Mouse (Mus musculus) fibroblast of lung, adult 2 months (primary cell): ENCODE measurements around the gene Amtn.
"Not testable (repeated sequence)": the region's sequence is repeated elsewhere in the genome, so short reads cannot be mapped to it uniquely, and the experiment has no call there.

Experiments used
- DNase-seq: peaks from one replicate; pipeline ENCODE4 v3.0.0-alpha.2; 2011; ENCODE audit warnings: low read depth

The Amtn gene

DNA sequence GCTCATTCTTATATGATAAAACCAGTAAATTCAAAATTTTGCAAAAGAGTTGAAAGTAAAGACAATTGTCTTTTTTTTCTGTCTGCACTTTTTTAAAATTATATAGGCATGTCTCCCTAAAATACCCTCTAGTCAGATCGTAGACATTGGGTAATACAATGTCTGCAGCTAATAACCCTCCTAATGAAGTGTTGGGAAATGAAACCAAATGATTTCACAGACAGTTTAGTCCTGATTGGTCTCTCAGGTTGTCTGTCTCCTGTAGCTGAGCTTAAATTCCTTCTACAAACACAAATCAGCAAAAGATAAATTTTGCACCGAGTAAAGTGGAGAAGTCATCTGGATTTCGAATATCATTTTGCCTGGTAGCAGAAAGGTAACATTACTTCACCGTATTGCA is at the start of gene Amtn:
Gene Amtn, plus strand, starts transcription at position 301 of the 400 bp plus-strand sequence.
- DNase-seq: no peak

DNA sequence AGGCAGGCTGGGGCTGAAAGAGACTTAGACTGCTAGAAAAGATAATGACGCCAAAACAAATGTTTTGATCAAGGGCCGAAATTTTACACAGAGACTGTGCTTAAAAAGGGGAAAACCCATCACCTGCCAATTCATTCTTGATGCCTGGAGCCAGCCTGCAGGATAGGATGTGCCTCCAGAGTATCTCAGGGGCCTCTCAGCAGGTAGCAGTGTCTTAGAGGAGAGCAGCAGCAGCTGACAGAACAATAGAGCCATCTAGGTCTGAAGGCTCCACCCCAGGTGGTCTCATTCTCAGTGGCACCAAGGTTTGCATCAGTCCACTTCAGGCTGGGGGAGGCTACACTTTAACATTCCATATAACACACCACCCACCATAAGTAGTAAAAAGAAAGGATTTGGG is 27.4 kb upstream of the Amtn start:
- DNase-seq: not testable (repeated sequence)

DNA sequence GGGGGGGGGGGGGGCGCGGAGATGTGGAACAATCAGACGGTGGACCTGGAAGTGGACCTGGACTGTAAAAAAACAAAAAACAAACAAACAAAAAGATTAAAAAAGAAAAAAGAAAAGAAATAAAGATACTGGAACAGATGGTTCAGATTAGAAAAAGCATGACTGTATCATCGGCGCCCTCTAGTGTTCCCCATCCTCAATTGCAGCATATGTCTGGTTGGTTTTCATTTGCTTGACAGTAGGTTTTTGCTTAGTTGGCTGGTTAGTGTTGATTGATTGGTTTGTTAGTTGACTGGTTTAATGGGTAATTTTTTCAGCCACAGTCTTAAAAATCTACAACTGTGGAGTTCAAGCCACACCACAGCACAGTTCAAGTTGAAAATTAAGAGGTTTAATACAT is 11.1 kb upstream of the Amtn start:
- no peak for DNase-seq

DNA sequence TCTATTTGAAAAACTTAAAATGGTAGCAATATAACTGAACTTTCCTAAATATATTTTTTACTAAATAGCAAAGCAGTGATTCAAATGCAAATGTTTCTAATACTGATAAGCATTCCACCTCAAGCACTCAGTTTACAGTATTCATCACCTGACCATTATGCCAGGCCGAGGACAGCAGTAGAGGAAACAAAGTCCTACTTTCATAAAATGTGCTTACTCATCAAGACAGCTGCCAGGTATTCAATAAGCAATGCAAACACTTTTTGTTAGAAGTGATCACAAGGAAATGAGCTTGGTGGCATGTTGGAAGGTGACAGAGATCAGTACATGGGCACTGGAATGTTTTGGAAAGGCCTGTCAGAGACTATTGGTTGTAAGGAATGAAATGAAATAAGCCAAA is 9.0 kb upstream of the Amtn start:
- no peak for DNase-seq

DNA sequence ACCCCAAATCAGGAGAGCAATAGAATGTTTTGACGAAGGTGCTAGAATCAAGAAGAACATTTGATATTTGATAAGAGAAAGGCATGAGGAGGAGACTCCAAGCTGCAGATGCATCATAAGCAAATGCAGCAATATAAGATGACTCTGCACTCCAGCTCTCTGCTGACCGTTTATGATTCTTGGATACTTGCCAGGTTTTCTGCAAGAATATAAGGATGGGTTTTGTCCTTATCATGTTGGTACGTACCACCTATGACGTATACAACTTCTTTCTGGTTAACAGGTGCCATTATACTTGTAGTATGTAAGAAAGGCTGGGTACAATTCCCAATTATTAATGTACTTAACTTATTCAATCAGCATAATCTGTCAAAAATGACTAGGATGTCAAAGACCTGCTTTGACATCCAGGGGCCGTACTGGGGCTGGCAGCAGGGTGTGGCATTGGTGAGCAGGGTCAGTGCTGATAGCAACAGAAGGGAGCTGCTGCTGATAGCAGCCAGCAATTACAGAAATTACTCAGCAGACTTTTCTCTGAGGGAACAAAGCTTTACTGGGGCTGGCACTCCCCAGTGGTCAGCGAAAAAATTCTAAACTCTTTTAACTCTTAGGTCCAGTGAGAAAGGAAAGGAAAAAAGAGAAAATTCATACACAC is 5.2 kb upstream of the Amtn start:
- DNase-seq: no peak

DNA sequence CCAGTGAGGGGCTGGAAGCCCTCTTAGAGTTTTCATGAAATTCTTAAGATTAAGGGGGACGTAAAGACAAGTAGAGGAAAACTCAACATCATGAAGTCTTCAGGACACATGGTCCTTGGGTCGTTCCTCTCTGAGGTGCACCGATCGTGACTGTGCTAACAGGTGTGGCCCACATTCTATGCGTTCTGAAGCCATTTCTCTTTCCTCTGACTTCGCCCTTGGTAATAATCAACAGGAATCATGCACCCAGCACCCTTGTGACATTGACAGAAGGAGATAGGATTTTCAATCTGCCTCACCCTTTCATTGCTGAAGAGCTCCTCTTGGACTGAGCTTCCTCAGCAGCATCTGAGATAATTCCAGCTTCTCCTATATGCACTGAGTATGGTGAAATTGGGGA is 3.3 kb upstream of the Amtn start:
- no peak for DNase-seq

DNA sequence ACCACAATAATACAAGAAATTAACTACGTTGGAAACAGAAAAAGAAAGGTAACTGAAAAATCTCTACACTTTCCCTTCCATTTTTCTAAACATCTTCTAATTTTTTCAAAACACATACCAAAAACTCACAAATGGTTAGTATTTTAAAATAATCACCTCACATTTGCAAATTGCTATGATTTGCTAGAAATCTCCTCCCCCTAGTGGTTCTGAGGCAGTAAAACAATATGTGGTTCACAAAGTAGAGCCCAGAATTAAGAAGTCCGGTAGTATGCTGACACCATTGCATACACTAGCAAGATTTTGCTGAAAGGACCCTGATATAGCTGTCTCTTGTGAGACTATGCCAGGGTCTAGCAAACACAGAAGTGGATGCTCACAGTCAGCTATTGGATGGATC is 16.1 kb downstream of the Amtn start:
- DNase-seq: not testable (repeated sequence)

DNA sequence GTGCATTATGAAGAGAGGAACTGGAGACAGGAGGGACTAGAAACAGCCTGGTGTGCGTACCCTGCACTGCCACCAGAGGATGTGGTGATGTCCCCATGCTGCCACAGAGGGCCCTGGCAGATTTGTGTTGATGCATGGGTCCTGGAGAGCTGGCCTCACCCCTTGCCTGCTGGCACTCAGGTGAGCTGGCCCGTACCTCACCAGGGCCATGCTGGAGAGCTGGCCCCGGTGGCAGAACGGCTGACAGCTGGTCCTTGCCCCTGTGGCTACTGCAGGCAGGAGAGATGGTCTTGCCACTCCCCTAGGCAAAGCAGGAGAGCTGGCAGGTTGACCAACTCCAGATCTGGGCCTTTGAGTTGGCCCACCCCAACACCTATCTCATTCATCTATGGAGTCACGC is 22.7 kb downstream of the Amtn start:
- DNase-seq: no peak

DNA sequence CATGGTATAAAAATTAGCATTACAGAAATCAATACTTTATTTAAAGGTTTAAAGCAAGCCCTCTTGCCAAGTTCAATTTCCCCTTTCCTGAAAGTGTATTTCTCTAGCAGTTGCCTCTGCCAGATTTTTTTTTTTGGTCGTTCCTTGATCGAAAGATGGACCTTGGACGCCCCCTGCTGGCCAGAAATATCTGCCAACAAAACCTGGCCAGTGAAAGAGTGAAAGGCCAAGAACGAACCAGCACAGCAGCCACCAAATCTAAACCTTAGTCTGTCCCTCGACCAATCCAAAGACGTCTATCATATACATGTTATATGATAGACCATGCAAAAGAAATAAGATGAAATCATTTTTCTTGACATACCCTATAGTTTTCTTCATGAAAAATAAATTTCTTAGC is 23.9 kb downstream of the Amtn start:
- peak; percentile 6 for DNase-seq

DNA sequence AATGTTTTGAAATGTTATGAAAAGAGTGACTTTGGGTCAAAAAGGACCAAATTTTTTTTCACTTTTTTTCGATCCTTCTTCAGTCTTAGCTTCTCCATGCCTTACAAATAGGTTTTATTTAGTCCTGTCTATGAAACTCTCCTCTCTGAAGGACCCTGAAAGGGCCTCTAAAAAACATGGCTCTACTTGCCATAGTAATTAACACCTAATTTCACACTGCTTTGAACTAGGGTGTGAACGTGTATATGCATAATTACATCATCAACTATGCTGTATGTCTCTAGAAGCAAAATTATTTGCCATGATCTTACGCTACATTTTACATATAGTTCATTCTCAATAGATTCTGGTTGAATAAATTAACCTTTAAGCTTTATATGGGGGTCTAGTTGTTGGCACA is 25.6 kb downstream of the Amtn start:
- DNase-seq: no peak

DNA sequence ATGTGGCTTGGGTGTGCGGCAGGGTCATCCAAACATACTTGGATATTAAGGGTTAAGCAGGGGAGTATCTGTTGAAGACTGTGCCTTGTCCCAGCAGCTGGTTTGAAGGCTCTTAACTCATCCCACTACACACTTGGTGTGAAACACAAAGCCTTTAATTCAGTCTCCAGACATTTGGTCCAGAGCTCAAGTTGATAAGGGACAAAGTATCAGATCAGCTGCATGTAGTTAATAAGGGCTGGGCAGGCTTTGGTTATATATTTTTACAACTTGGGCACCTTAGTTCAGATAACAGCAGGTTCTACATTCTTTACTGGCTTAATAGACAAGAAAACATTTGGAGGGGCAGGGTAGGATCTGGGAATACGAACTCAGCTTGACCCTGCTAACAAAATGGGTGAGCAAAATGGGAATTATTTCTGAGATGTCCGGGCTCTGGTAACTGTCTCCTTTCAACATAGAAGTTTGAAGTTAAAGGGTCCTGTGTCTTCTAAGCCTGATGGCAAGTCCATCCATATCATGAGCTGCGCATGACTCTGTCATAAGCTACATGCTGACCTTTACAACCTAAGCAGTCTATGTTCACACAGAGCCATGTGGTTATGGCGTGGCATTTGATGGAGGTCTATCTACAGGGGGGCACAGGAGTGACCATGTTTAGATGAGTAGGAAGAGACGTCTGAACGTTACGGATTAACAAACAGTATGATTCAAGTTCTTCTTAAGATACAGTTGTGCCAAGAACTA is 44.6 kb downstream of the Amtn start:
- DNase-seq: no peak

DNA sequence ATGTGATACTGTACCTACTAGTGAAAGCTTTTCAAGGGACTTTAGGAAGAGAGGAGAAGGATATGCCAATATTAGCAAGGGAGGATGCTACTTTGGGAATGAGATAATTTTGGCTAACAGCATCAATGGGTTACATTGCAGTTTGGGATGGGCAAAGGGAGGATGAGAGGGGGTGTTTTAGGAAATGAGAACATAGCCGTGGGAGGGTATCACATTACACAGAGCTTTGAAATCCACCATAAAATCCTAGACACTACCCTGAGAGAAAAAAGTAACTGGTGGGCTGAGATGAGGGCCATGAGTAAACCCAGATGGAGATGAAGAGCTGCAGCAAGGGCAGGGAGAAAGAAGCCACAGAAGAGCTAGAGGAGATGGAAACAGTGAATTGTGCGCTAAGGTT is 49.0 kb downstream of the Amtn start:
- not testable (repeated sequence) for DNase-seq

DNA sequence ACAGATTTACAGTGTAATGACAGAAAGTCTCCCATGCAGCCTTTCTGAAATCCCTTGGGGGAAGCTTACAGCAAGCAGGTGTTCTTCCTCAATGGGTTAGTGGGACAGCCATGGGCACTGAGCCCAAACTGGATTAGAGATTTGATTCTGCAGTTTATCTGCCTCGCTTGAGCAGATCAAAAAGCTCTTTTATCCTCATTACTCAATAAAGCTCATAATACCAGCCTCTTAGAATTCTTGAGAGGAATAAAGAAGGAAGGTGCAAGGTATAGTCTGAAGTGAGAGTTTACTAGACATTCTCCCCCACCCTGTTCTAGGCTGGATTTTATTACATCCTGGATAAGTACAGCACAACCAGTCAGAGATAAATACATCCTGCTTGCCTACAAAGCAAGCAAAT is 50.8 kb downstream of the Amtn start:
- no peak for DNase-seq
